Comparison of ENCODE assay signal across 10 mouse cellular contexts in the genomic region with DNA sequence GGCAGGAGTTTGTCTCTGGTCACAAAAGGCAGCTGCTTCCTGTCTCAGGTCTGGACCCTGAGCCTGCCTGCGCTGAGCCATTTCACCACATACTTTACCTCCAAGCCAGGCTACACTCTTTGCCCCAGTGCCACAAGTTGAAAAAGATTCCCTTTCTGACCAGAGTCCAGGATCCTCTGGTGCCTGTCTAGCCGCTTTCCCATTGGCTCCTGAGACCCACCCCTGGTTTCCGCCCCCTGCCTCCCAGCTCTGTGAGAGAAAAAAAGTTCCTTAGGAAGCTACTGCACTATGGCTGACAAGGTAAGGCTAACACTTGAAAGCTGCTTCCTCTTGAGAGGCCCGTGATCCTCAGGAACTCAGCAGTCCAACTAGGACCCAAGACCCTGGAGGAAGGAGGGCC. TPM values are rescaled to one million over a fixed set of nuclear protein-coding genes. Genes with fewer than 3 reads are reported as not detected.
DNase-seq lines count a peak whose midpoint lies in the region; ATAC-seq and TF ChIP-seq lines count a peak whose summit lies in the region.
"Had no signal": no experiment of that assay in that cellular context is flagged by ENCODE, and none has a peak within 500 bp of the region (broad histone marks: within the 10 kb centered on the region; RNA-seq: fewer than 3 reads in every experiment).

No protein-coding gene starts in this region.

- no peaks in the 10 kb centered on the region; the same call in 1 of the 2 replicates for H3K9me3 ChIP-seq in intestine, embryonic 15.5 days
- H3K9me3 ChIP-seq: embryonic facial prominence, embryonic 12.5 days had no signal

- peak; percentile 95 for ATAC-seq in intestine, embryonic 15.5 days

- peaks cover 5% of the 10 kb centered on the region; the same call in 1 of the 2 replicates for H3K4me1 ChIP-seq in intestine, embryonic 15.5 days (replicated peaks)
- peaks cover 29% of the 10 kb centered on the region for H3K4me1 ChIP-seq in liver, adult 2 months (ENCODE audit: control insufficient read depth, insufficient read depth, low read length)
- H3K4me1 ChIP-seq: embryonic facial prominence, embryonic 12.5 days had no signal

- DNase-seq in heart, adult 11 months, result peak; percentile 86
- no peak for DNase-seq in heart, postnatal 4 days
- DNase-seq in liver, adult 2 months (ENCODE audit: extremely low read depth, low read depth, low spot score), result peak; percentile 98
- DNase-seq in lung, postnatal 4 days, result peak; percentile 29 to 53
- no peak for DNase-seq in cerebellum, adult 18-20 months
- no peak for DNase-seq in gastrocnemius, postnatal 25 days
- DNase-seq in layer of hippocampus, adult 9-10 months (ENCODE audit: low spot score), result no peak
- DNase-seq: gastrocnemius, postnatal 14 days had no signal

- peaks cover 10% of the 10 kb centered on the region; the same call in 1 of the 2 replicates for H3K79me2 ChIP-seq in liver, adult 2 months (ENCODE audit: control insufficient read depth, insufficient read depth, low read length)

- peak overlapping the region; percentile 37; the same call in 1 of the 2 replicates for H3K4me2 ChIP-seq in intestine, embryonic 15.5 days (replicated peaks)
- H3K4me2 ChIP-seq: embryonic facial prominence, embryonic 12.5 days had no signal

- no peaks in the 10 kb centered on the region for H3K27me3 ChIP-seq in intestine, embryonic 15.5 days (replicated peaks)
- no peaks in the 10 kb centered on the region for H3K27me3 ChIP-seq in liver, adult 2 months (ENCODE audit: control insufficient read depth, insufficient read depth, low read length)
- H3K27me3 ChIP-seq: embryonic facial prominence, embryonic 12.5 days had no signal

- H3K36me3 ChIP-seq in intestine, embryonic 15.5 days, result peaks cover 3% of the 10 kb centered on the region
- peaks cover 30% of the 10 kb centered on the region for H3K36me3 ChIP-seq in liver, adult 2 months (ENCODE audit: control insufficient read depth, insufficient read depth, low read length)

- H3K27ac ChIP-seq in intestine, embryonic 15.5 days, result no peak overlapping the region
- peak overlapping the region; percentile 99 for H3K27ac ChIP-seq in liver, adult 2 months (replicated peaks; ENCODE audit: insufficient read depth, low read depth, low read length)
- H3K27ac ChIP-seq: embryonic facial prominence, embryonic 12.5 days had no signal

- H3K9ac ChIP-seq in intestine, embryonic 15.5 days, result no peak overlapping the region
- H3K9ac ChIP-seq in liver, adult 2 months (ENCODE audit: low read depth, low read length), result peak overlapping the region; percentile 92
- H3K9ac ChIP-seq: embryonic facial prominence, embryonic 12.5 days had no signal

- WGBS in intestine, embryonic 15.5 days, result 35% methylated on average over 4 of the region's 4 CpGs
- 24% methylated on average over 4 of the region's 4 CpGs for WGBS in liver, adult 2 months

- H3K4me3 ChIP-seq in intestine, embryonic 15.5 days (replicated peaks), result no peak overlapping the region
- H3K4me3 ChIP-seq in liver, adult 2 months (ENCODE audit: insufficient read depth, low read depth, low read length), result peak overlapping the region; percentile 66
- H3K4me3 ChIP-seq: embryonic facial prominence, embryonic 12.5 days had no signal

- TF ChIP-seq POLR2A in liver, adult 2 months (IDR thresholded peaks at IDR 0.05; ENCODE audit: extremely low read depth, insufficient read depth, low read length), result peak; percentile 46; the same call in 1 of the 2 replicates

- TF ChIP-seq CTCF in liver, adult 2 months (IDR thresholded peaks at IDR 0.05; ENCODE audit: low read depth, low read length), result no peak

RNA-seq across cellular contexts. Expression of a gene that starts 9.6 kb away (rescaled TPM):
- 10 to 100 TPM; 10.7 to 11.9 TPM for total RNA-seq in heart, postnatal 4 days (2021)
- polyA plus RNA-seq in intestine, embryonic 15.5 days (2015; fragmentation: Nextera tagmentation; extraction: Ambion mirVana), result 12.9 and 13.1 TPM in 2 replicates
- 11.6 and 16.2 TPM in 2 replicates for total RNA-seq in liver, adult 2 months (2014; rRNA removed)
- polyA plus RNA-seq in liver, adult 2 months (2012; rRNA removed), result 13.0 and 14.7 TPM in 2 replicates
- 1 to 10 TPM; 4.7 to 5.0 TPM for total RNA-seq in gastrocnemius, postnatal 25 days (2021)

RNA-seq across cellular contexts. Expression of a gene that starts 10.4 kb away (rescaled TPM):
- 10 to 100 TPM; 51.8 to 53.9 TPM for total RNA-seq in heart, postnatal 4 days (2021)
- polyA plus RNA-seq in intestine, embryonic 15.5 days (2015; fragmentation: Nextera tagmentation; extraction: Ambion mirVana), result 44.8 and 48.5 TPM in 2 replicates
- 915 and 1,082 TPM in 2 replicates for total RNA-seq in liver, adult 2 months (2014; rRNA removed)
- polyA plus RNA-seq in liver, adult 2 months (2012; rRNA removed), result 816 and 942 TPM in 2 replicates
- total RNA-seq in gastrocnemius, postnatal 25 days (2021), result 10 to 100 TPM; 31.4 to 40.5 TPM

RNA-seq across cellular contexts. Expression of a gene that starts 42.2 kb away (rescaled TPM):
- total RNA-seq in heart, postnatal 4 days (2021), result under 1 TPM; 0.17 to 0.45 TPM
- 1.1 and 1.7 TPM in 2 replicates for polyA plus RNA-seq in intestine, embryonic 15.5 days (2015; fragmentation: Nextera tagmentation; extraction: Ambion mirVana)
- not detected in 2 replicates for total RNA-seq in liver, adult 2 months (2014; rRNA removed)
- polyA plus RNA-seq in liver, adult 2 months (2012; rRNA removed), result not detected in 2 replicates
- total RNA-seq in gastrocnemius, postnatal 25 days (2021), result not detected

RNA-seq across cellular contexts. Expression of a gene that starts 42.9 kb away (rescaled TPM):
- 1 to 10 TPM; 6.7 TPM for total RNA-seq in heart, postnatal 4 days (2021)
- polyA plus RNA-seq in intestine, embryonic 15.5 days (2015; fragmentation: Nextera tagmentation; extraction: Ambion mirVana), result 1.7 TPM in 2 replicates
- total RNA-seq in liver, adult 2 months (2014; rRNA removed), result 1.5 and 1.6 TPM in 2 replicates
- polyA plus RNA-seq in liver, adult 2 months (2012; rRNA removed), result 0.71 and 0.77 TPM in 2 replicates
- total RNA-seq in gastrocnemius, postnatal 25 days (2021), result 1 to 10 TPM; 1.6 to 1.8 TPM

RNA-seq across cellular contexts. Expression of a gene that starts 55.0 kb away (rescaled TPM):
- not detected for total RNA-seq in heart, postnatal 4 days (2021)
- polyA plus RNA-seq in intestine, embryonic 15.5 days (2015; fragmentation: Nextera tagmentation; extraction: Ambion mirVana), result 1.1 and 1.2 TPM in 2 replicates
- 0.13 and 0.18 TPM in 2 replicates for total RNA-seq in liver, adult 2 months (2014; rRNA removed)
- polyA plus RNA-seq in liver, adult 2 months (2012; rRNA removed), result 0.19 and 0.23 TPM in 2 replicates
- total RNA-seq in gastrocnemius, postnatal 25 days (2021), result under 1 TPM; 0.23 to 0.29 TPM

Comparison
In these comparisons a context has a peak if more than half of its experiments do, and no peak if none do; other contexts are left out.
1. DNase-seq: peak in heart, adult 11 months (single experiment), liver, adult 2 months (single experiment) and lung, postnatal 4 days (2 of 2); none in heart, postnatal 4 days (single experiment), cerebellum, adult 18-20 months (0 of 2), gastrocnemius, postnatal 25 days (single experiment) and layer of hippocampus, adult 9-10 months (single experiment).
2. RNA of a gene that starts 10.4 kb away (total RNA-seq): 915 to 1,082 TPM in liver, adult 2 months; 51.8 to 53.9 TPM in heart, postnatal 4 days and 31.4 to 40.5 TPM in gastrocnemius, postnatal 25 days; every median in the first group is over 10 times any median in the second.